Mouse (Mus musculus) cerebellum, postnatal 10 days (tissue): ENCODE results near the gene Cep112.

Source experiments
- DNase-seq, 2 experiments: peaks; one replicate each; pipeline ENCODE4 v3.0.0; 2021; ENCODE audit warnings: mixed read lengths in 2 of 2

Gene Cep112

GRCm38 (mm10) chr11:108606836-108607235, 181.8 kb downstream of the Cep112 start:
- peak; percentile 13 to 16 for DNase-seq

GRCm38 (mm10) chr11:108620628-108621433, 195.8 kb downstream of the Cep112 start:
- no peak for DNase-seq

GRCm38 (mm10) chr11:108621434-108621901, 196.5 kb downstream of the Cep112 start:
- no peak for DNase-seq

GRCm38 (mm10) chr11:108625546-108626232, 200.7 kb downstream of the Cep112 start:
- peak; percentile 19 to 24 for DNase-seq

GRCm38 (mm10) chr11:108637780-108638179, 212.8 kb downstream of the Cep112 start:
- DNase-seq, result no peak

- no peak for DNase-seq
These were observed 230.6 kb downstream of the Cep112 start for GRCm38 (mm10) chr11:108655574-108655973.

- no peak for DNase-seq
These were observed 257.0 kb downstream of the Cep112 start for GRCm38 (mm10) chr11:108682014-108682413.

GRCm38 (mm10) chr11:108696563-108696962, 271.6 kb downstream of the Cep112 start:
- no peak for DNase-seq

GRCm38 (mm10) chr11:108752301-108752700, 327.3 kb downstream of the Cep112 start:
- peak; percentile 87 for DNase-seq

GRCm38 (mm10) chr11:108752765-108753164, 327.8 kb downstream of the Cep112 start:
- DNase-seq, result no peak

- no peak for DNase-seq
These were observed 328.6 kb downstream of the Cep112 start for GRCm38 (mm10) chr11:108753361-108754240.

- no peak for DNase-seq
These were observed 332.2 kb downstream of the Cep112 start for GRCm38 (mm10) chr11:108757211-108757610.

- DNase-seq, result no peak
These were observed 332.8 kb downstream of the Cep112 start for GRCm38 (mm10) chr11:108757626-108758430.

GRCm38 (mm10) chr11:108770064-108770463, 345.1 kb downstream of the Cep112 start:
- no peak for DNase-seq

- no peak for DNase-seq
These were observed 349.2 kb downstream of the Cep112 start for GRCm38 (mm10) chr11:108774019-108774670.

GRCm38 (mm10) chr11:108777158-108777557, 352.2 kb downstream of the Cep112 start:
- DNase-seq, result no peak

GRCm38 (mm10) chr11:108780271-108781250, 355.6 kb downstream of the Cep112 start:
- no peak for DNase-seq

GRCm38 (mm10) chr11:108798398-108798797, 373.4 kb downstream of the Cep112 start:
- no peak for DNase-seq

- no peak for DNase-seq
These were observed 374.7 kb downstream of the Cep112 start for GRCm38 (mm10) chr11:108799695-108800094.

GRCm38 (mm10) chr11:108804030-108804429, 379.0 kb downstream of the Cep112 start:
- DNase-seq, result no peak
